15 mouse cellular contexts compared by ENCODE assay signal in genomic region chr11:7226200-7226599, GRCm38 (mm10). TPM values are rescaled to one million over a fixed set of nuclear protein-coding genes. Genes with fewer than 3 reads are reported as not detected.
A peak's percentile ranks its signal among the peaks of the same experiment; 100 is the strongest.
DNase-seq lines count a peak whose midpoint lies in the region; ATAC-seq lines count a peak whose summit lies in the region.
"Had no signal": no experiment of that assay in that cellular context is flagged by ENCODE, and none has a peak within 500 bp of the region (broad histone marks: within the 10 kb centered on the region; RNA-seq: fewer than 3 reads in every experiment).

No protein-coding gene starts in this region.

- no peak overlapping the region for H3K9ac ChIP-seq in hindbrain, embryonic 15.5 days
- H3K9ac ChIP-seq in hindbrain, embryonic 13.5 days: no peak overlapping the region
- no peak overlapping the region for H3K9ac ChIP-seq in embryonic facial prominence, embryonic 13.5 days
- H3K9ac ChIP-seq: stomach, embryonic 15.5 days had no signal

- H3K36me3 ChIP-seq in hindbrain, embryonic 15.5 days: no peaks in the 10 kb centered on the region
- H3K36me3 ChIP-seq in hindbrain, embryonic 13.5 days: no peaks in the 10 kb centered on the region
- no peaks in the 10 kb centered on the region for H3K36me3 ChIP-seq in embryonic facial prominence, embryonic 13.5 days
- H3K36me3 ChIP-seq: stomach, embryonic 15.5 days had no signal

- H3K4me1 ChIP-seq in hindbrain, embryonic 15.5 days (replicated peaks): no peaks in the 10 kb centered on the region
- H3K4me1 ChIP-seq in hindbrain, embryonic 13.5 days (replicated peaks): no peaks in the 10 kb centered on the region
- H3K4me1 ChIP-seq in embryonic facial prominence, embryonic 13.5 days: peaks cover 29% of the 10 kb centered on the region
- H3K4me1 ChIP-seq: stomach, embryonic 15.5 days had no signal

- H3K4me3 ChIP-seq in hindbrain, embryonic 15.5 days: no peak overlapping the region
- H3K4me3 ChIP-seq in hindbrain, embryonic 13.5 days: no peak overlapping the region
- H3K4me3 ChIP-seq in embryonic facial prominence, embryonic 13.5 days: no peak overlapping the region
- H3K4me3 ChIP-seq: stomach, embryonic 15.5 days had no signal

- intact Hi-C loops in left cerebral cortex, postnatal 4 days (cut with DNase I): no loop called here

- no peak overlapping the region for H3K27ac ChIP-seq in hindbrain, embryonic 15.5 days (replicated peaks)
- H3K27ac ChIP-seq in hindbrain, embryonic 13.5 days: no peak overlapping the region
- peak overlapping the region; percentile 66; the same call in 1 of the 2 replicates for H3K27ac ChIP-seq in embryonic facial prominence, embryonic 13.5 days
- H3K27ac ChIP-seq: stomach, embryonic 15.5 days had no signal

- DNase-seq in cerebellum, postnatal 10 days: peak; percentile 74 to 82
- no peak for DNase-seq in cerebellum, adult 8-10 months
- peak; percentile 67 for DNase-seq in left cerebral cortex, postnatal 4 days
- no peak for DNase-seq in embryo, embryonic 10 days (ENCODE audit: low spot score)
- DNase-seq: heart, postnatal 10 days; lung, adult 18-20 months; retina, postnatal 1 day had no signal

- ATAC-seq in hindbrain, embryonic 15.5 days (ENCODE audit: low FRiP score, low read depth): 0 out of 2 replicates have a peak, but pooled peaks have one; percentile 66
- no peak for ATAC-seq in hindbrain, embryonic 13.5 days (ENCODE audit: low FRiP score)
- ATAC-seq in embryonic facial prominence, embryonic 13.5 days (ENCODE audit: insufficient number of reproducible peaks, insufficient read depth, low FRiP score, low TSS enrichment, low read depth): no peak
- no peak for ATAC-seq in inflammation-experienced regulatory T-cells, adult 6 months
- ATAC-seq: intestine, postnatal 0 days had no signal

- WGBS in hindbrain, embryonic 15.5 days: 72% methylated on average over 2 of the region's 2 CpGs
- 78% methylated on average over 2 of the region's 2 CpGs for WGBS in hindbrain, embryonic 13.5 days
- 55% methylated on average over 2 of the region's 2 CpGs for WGBS in embryonic facial prominence, embryonic 13.5 days

- H3K9me3 ChIP-seq in hindbrain, embryonic 15.5 days: no peaks in the 10 kb centered on the region
- no peaks in the 10 kb centered on the region for H3K9me3 ChIP-seq in hindbrain, embryonic 13.5 days
- no peaks in the 10 kb centered on the region for H3K9me3 ChIP-seq in embryonic facial prominence, embryonic 13.5 days
- H3K9me3 ChIP-seq: stomach, embryonic 15.5 days had no signal

- H3K27me3 ChIP-seq in hindbrain, embryonic 15.5 days: no peaks in the 10 kb centered on the region
- H3K27me3 ChIP-seq in hindbrain, embryonic 13.5 days: no peaks in the 10 kb centered on the region
- no peaks in the 10 kb centered on the region for H3K27me3 ChIP-seq in embryonic facial prominence, embryonic 13.5 days
- H3K27me3 ChIP-seq: stomach, embryonic 15.5 days had no signal

- no peak overlapping the region for H3K4me2 ChIP-seq in hindbrain, embryonic 15.5 days
- no peak overlapping the region for H3K4me2 ChIP-seq in hindbrain, embryonic 13.5 days
- no peak overlapping the region for H3K4me2 ChIP-seq in embryonic facial prominence, embryonic 13.5 days
- H3K4me2 ChIP-seq: stomach, embryonic 15.5 days had no signal

RNA-seq across cellular contexts. Expression of gene Igfbp3, which starts 12.5 kb away (rescaled TPM):
- polyA plus RNA-seq in hindbrain, embryonic 15.5 days (2015; fragmentation: Nextera tagmentation; extraction: Ambion mirVana): 18.4 and 19.9 TPM in 2 replicates
- polyA plus RNA-seq in hindbrain, embryonic 13.5 days (2015; fragmentation: Nextera tagmentation; extraction: Ambion mirVana): 13.8 and 14.1 TPM in 2 replicates
- polyA plus RNA-seq in embryonic facial prominence, embryonic 13.5 days (2015; fragmentation: Nextera tagmentation; extraction: Ambion mirVana): 113 and 143 TPM in 2 replicates
- 10 to 100 TPM; 20.6 to 21.3 TPM for total RNA-seq in left cerebral cortex, postnatal 4 days (2021)
- polyA plus RNA-seq in inflammation-experienced regulatory T-cells, adult 6 months (2017; shearing (Covaris generic)): not detected

RNA-seq across cellular contexts. Expression of gene Igfbp1, which starts 28.6 kb away (rescaled TPM):
- 0.13 and 0.20 TPM in 2 replicates for polyA plus RNA-seq in hindbrain, embryonic 15.5 days (2015; fragmentation: Nextera tagmentation; extraction: Ambion mirVana)
- polyA plus RNA-seq in hindbrain, embryonic 13.5 days (2015; fragmentation: Nextera tagmentation; extraction: Ambion mirVana): 0.10 TPM in 1 of 2 replicates, not detected in the other
- 0.31 and 2.2 TPM in 2 replicates for polyA plus RNA-seq in embryonic facial prominence, embryonic 13.5 days (2015; fragmentation: Nextera tagmentation; extraction: Ambion mirVana)
- total RNA-seq in left cerebral cortex, postnatal 4 days (2021): under 1 TPM in 1 of 2 experiments, not detected in 1; 0.24 TPM
- polyA plus RNA-seq in inflammation-experienced regulatory T-cells, adult 6 months (2017; shearing (Covaris generic)): not detected
- total RNA-seq: heart, postnatal 10 days had no signal

RNA-seq across cellular contexts. Expression of gene Gm11985, which starts 37.8 kb away (rescaled TPM):
- polyA plus RNA-seq in hindbrain, embryonic 15.5 days (2015; fragmentation: Nextera tagmentation; extraction: Ambion mirVana): 0.16 TPM in 1 of 2 replicates, not detected in the other
- not detected in 2 replicates for polyA plus RNA-seq in hindbrain, embryonic 13.5 days (2015; fragmentation: Nextera tagmentation; extraction: Ambion mirVana)
- polyA plus RNA-seq in embryonic facial prominence, embryonic 13.5 days (2015; fragmentation: Nextera tagmentation; extraction: Ambion mirVana): not detected in 2 replicates
- total RNA-seq in left cerebral cortex, postnatal 4 days (2021): not detected
- polyA plus RNA-seq in inflammation-experienced regulatory T-cells, adult 6 months (2017; shearing (Covaris generic)): not detected
- total RNA-seq: heart, postnatal 10 days; left cerebral cortex, postnatal 14 days had no signal
- polyA plus RNA-seq: frontal cortex, adult 2 months; intestine, postnatal 0 days; stomach, embryonic 15.5 days had no signal

Comparison
In these comparisons a context has a peak if more than half of its experiments do, and no peak if none do; other contexts are left out.
1. DNase-seq: peak in cerebellum, postnatal 10 days (2 of 2) and left cerebral cortex, postnatal 4 days (single experiment); none in cerebellum, adult 8-10 months (single experiment) and embryo, embryonic 10 days (single experiment).
2. RNA of gene Igfbp3, which starts 12.5 kb away (polyA plus RNA-seq): 113 to 143 TPM in embryonic facial prominence, embryonic 13.5 days, 18.4 to 19.9 TPM in hindbrain, embryonic 15.5 days and 13.8 to 14.1 TPM in hindbrain, embryonic 13.5 days; not detected in inflammation-experienced regulatory T-cells, adult 6 months; every median in the first group is over 10 times any median in the second.